Mouse (Mus musculus) lung, adult 2 months (tissue): ENCODE data around the gene Gm19402.

Experiments used
- CTCF ChIP-seq: fragments of 200-500 bp; IDR thresholded peaks from 2 replicates; pipeline ENCODE4 v1.5.1; 2011; ENCODE audit warnings: mild to moderate bottlenecking, low read length, control low read depth; ENCODE audit not compliant: insufficient read depth
- POLR2A ChIP-seq: fragments of 200-500 bp; IDR thresholded peaks from 2 replicates; pipeline ENCODE4 v1.6.1; 2011; ENCODE audit warnings: low read depth, mild to moderate bottlenecking, control low read depth, low read length, borderline replicate concordance; ENCODE audit errors: extremely low read depth

- no peak for TF ChIP-seq POLR2A
- TF ChIP-seq CTCF, result no peak
Measured at GRCm38 (mm10) chr10:77709831-77710230, 19.3 kb upstream of the Gm19402 start.
